Mouse (Mus musculus) liver, embryonic 14.5 days (tissue): ENCODE results near the gene Papln. TPM values are rescaled to one million over a fixed set of nuclear protein-coding genes. Genes with fewer than 3 reads are reported as not detected.

ENCODE experiments used
- ATAC-seq: fragments of 200-750 bp; cut with Nextera tagmentation; 2 replicates; pipeline ENCODE4 v1.8.0; 2017; ENCODE audit warnings: moderate number of reproducible peaks, mild to moderate bottlenecking, moderate library complexity; ENCODE audit not compliant: insufficient read depth
- DNase-seq, 3 experiments: peaks; one replicate each; pipeline ENCODE4 v3.0.0-alpha.2; 2012 to 2013; ENCODE audit warnings: low read depth in 3 of 3, low spot score in 3 of 3
- H3K27ac ChIP-seq: fragments of 300-500 bp; sonication (generic); 2 replicates; pipeline ENCODE4 v1.5.1; 2014; ENCODE audit warnings: moderate library complexity, mild to moderate bottlenecking, control low read depth, inconsistent platforms
- H3K27me3 ChIP-seq: fragments of 300-500 bp; sonication (generic); 2 replicates; pipeline ENCODE4 v1.6.1; 2014; ENCODE audit warnings: mild to moderate bottlenecking, low read length, moderate library complexity; ENCODE audit not compliant: control insufficient read depth, insufficient read depth
- H3K36me3 ChIP-seq: fragments of 300-500 bp; sonication (generic); replicated peaks from 2 replicates; pipeline ENCODE4 v1.6.1; 2014; ENCODE audit warnings: low read depth; ENCODE audit not compliant: control insufficient read depth, insufficient read depth
- H3K4me1 ChIP-seq, 2 experiments: fragments of 200-500 bp in 1 of 2; fragments of 300-500 bp in 1 of 2; sonication (generic) in 1 of 2; replicated peaks; 2 replicates each; pipeline ENCODE4 v1.6.1; 2012 to 2014; ENCODE audit warnings: antibody characterized with exemption in 1 of 2, inconsistent platforms in 1 of 2, low read length in 1 of 2; ENCODE audit not compliant: control insufficient read depth in 2 of 2, insufficient read depth in 2 of 2
- H3K4me2 ChIP-seq: fragments of 300-500 bp; sonication (generic); 2 replicates; pipeline ENCODE4 v1.6.1; 2014; ENCODE audit warnings: low read depth, mild to moderate bottlenecking, control low read depth, moderate library complexity
- H3K4me3 ChIP-seq, 2 experiments: fragments of 200-500 bp in 1 of 2; fragments of 300-500 bp in 1 of 2; sonication (generic) in 1 of 2; 2 replicates each; pipeline ENCODE4 v1.5.1; 2012 to 2014; ENCODE audit warnings: low read depth in 2 of 2, low read length in 2 of 2, mild to moderate bottlenecking in 2 of 2, control low read depth in 1 of 2, inconsistent platforms in 1 of 2, moderate library complexity in 1 of 2; ENCODE audit not compliant: insufficient read depth in 1 of 2
- H3K9ac ChIP-seq: fragments of 300-500 bp; sonication (generic); replicated peaks from 2 replicates; pipeline ENCODE4 v1.6.1; 2014; ENCODE audit warnings: mild to moderate bottlenecking, control low read depth, moderate library complexity
- H3K9me3 ChIP-seq: fragments of 300-500 bp; sonication (generic); 2 replicates; pipeline ENCODE4 v1.6.1; 2016; ENCODE audit warnings: low read length, mixed read lengths; ENCODE audit not compliant: control insufficient read depth
- CTCF ChIP-seq: IDR thresholded peaks from 2 replicates; pipeline ENCODE4 v1.5.1; 2016; ENCODE audit warnings: antibody characterized with exemption, low read depth, control low read depth
- EP300 ChIP-seq: IDR thresholded peaks from 2 replicates; pipeline ENCODE4 v1.6.1; 2016; ENCODE audit warnings: antibody characterized with exemption, low read depth
- WGBS: fragments of 180-500 bp; shearing (Covaris S2); extraction: QIAGEN DNeasy Blood & Tissue Kit; methylation state at CpG from one replicate; pipeline ENCODE4 v1.1.7; 2014; ENCODE audit not compliant: insufficient replicate concordance; 5-methylcytosine and 5-hydroxymethylcytosine counted together
- polyA plus RNA-seq, 2 experiments: library from polyadenylated mRNA; depleted of rRNA in 1 of 2; stranded (reverse) in 1 of 2; unstranded in 1 of 2; fragments of >200 nt; fragmentation: Nextera tagmentation in 1 of 2; extraction: Ambion mirVana in 1 of 2; gene quantifications; 2 replicates each; pipeline versions ENCODE4 v1.2.1 to v1.2.3; 2012 to 2014

The Papln gene
- polyA plus RNA-seq, 2 experiments = 0.27 to 1.2 TPM

- peak; percentile 12 to 24 (median 20) for DNase-seq
- H3K4me2 ChIP-seq = no peak overlapping the region
- no peak overlapping the region for H3K4me3 ChIP-seq
- H3K27me3 ChIP-seq = no peaks in the 10 kb centered on the region
- peak; percentile 76 for TF ChIP-seq CTCF
- no peak for TF ChIP-seq EP300
- H3K36me3 ChIP-seq = no peaks in the 10 kb centered on the region
- ATAC-seq = no peak
- H3K27ac ChIP-seq = no peak overlapping the region
- no peak overlapping the region for H3K9ac ChIP-seq
- H3K9me3 ChIP-seq = no peaks in the 10 kb centered on the region
- WGBS = 9% methylated on average over 25 of the region's 25 CpGs
- H3K4me1 ChIP-seq = peaks cover 0 to 2% of the 10 kb centered on the region in 2 experiments; a peak in 1 of 4 replicates
These were observed 7.2 kb downstream of the Papln start for GRCm38 (mm10) chr12:83770418-83771256.

GRCm38 (mm10) chr12:83775621-83776020 is 12.2 kb downstream of the Papln start:
- Histone ChIP-seq H3K36me3 (no peaks in the 10 kb centered on the region), H3K9me3 (no peaks in the 10 kb centered on the region), H3K9ac (no peak overlapping the region), H3K4me2 (no peak overlapping the region), H3K27me3 (no peaks in the 10 kb centered on the region), H3K4me1 (0 out of 4 replicates have a peak, but pooled peaks cover 0 to 2% of the 10 kb centered on the region in 2 experiments), H3K4me3 (no peak overlapping the region), H3K27ac (no peak overlapping the region)
- DNase-seq (no peak), ATAC-seq (no peak)
- TF ChIP-seq CTCF (no peak), EP300 (no peak)
- WGBS = 64% methylated on average over 12 of the region's 12 CpGs

DNA sequence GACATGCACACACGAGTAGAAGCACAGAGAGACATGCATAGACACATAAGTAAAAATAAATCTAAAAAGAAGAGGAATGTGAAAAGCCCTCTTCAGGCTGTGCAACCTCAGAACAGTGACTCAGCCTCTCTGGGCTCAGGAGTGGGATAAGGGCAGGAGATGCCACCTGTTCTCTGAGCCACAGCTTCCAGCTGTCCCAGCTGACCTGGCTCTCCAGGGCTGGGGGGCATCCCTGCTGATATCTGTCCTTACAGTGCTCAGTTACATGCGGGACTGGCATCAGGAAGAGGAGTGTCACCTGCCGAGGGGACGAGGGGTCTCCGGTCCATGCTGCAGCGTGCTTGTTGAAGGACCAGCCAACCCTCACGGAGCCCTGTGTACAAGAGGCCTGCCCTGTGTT is 13.3 kb downstream of the Papln start:
- no peak for DNase-seq
- no peaks in the 10 kb centered on the region for H3K4me1 ChIP-seq
- ATAC-seq = no peak
- no peak overlapping the region for H3K9ac ChIP-seq
- TF ChIP-seq CTCF (no peak), EP300 (no peak)
- no peaks in the 10 kb centered on the region for H3K9me3 ChIP-seq
- 59% methylated on average over 7 of the region's 7 CpGs for WGBS
- no peak overlapping the region for H3K27ac ChIP-seq
- no peaks in the 10 kb centered on the region for H3K27me3 ChIP-seq
- no peak overlapping the region for H3K4me2 ChIP-seq
- H3K36me3 ChIP-seq = no peaks in the 10 kb centered on the region
- H3K4me3 ChIP-seq = no peak overlapping the region

DNA sequence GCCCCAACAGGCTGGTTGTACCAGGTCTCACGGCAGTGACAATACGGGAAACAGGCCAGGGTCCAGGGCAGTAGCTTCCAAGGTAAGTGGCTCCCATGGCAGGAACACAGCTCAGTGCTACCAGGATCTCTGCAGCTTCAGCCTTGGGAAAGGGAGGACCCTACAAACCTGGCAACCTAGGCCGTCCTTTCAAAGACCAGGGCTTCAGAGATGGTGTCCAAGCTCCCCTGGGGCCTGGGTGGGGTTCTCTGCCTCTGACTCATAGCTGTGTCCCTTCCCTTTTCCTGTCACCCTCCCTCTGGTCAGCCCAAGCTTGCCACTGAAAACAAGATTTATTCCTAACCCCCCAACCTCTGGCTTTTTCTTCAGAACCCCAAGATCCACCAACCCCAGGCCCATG is 16.7 kb downstream of the Papln start:
- Histone ChIP-seq H3K36me3 (no peaks in the 10 kb centered on the region), H3K4me1 (no peaks in the 10 kb centered on the region), H3K27me3 (no peaks in the 10 kb centered on the region), H3K4me3 (no peak overlapping the region), H3K4me2 (no peak overlapping the region), H3K27ac (no peak overlapping the region), H3K9ac (no peak overlapping the region), H3K9me3 (no peaks in the 10 kb centered on the region)
- no peak for ATAC-seq
- TF ChIP-seq EP300 = no peak
- no peak for TF ChIP-seq CTCF
- 87% methylated on average over 3 of the region's 3 CpGs for WGBS
- DNase-seq = no peak

- Histone ChIP-seq H3K9ac (no peak overlapping the region), H3K9me3 (no peaks in the 10 kb centered on the region), H3K4me3 (no peak overlapping the region), H3K4me1 (no peaks in the 10 kb centered on the region), H3K27me3 (no peaks in the 10 kb centered on the region), H3K27ac (no peak overlapping the region), H3K36me3 (no peaks in the 10 kb centered on the region), H3K4me2 (no peak overlapping the region)
- no peak for DNase-seq
- no peak for TF ChIP-seq CTCF
- no peak for ATAC-seq
- 69% methylated on average over 7 of the region's 7 CpGs for WGBS
These were observed 17.8 kb downstream of the Papln start for GRCm38 (mm10) chr12:83781204-83781603.
